Mouse (Mus musculus): Measurements from ENCODE around the gene Sdc1. TPM values are rescaled to one million over a fixed set of nuclear protein-coding genes. Genes with fewer than 3 reads are reported as not detected.

Sdc1 gene
- under 1 TPM; 0.10 to 0.21 TPM for polyA plus RNA-seq (2017; shearing (Covaris generic))

GRCm38 (mm10) chr12:8770946-8771843, at the start of gene Sdc1:
TSS of gene Sdc1 (plus strand) at chr12:8771323.

Other genes with a start within 250 kb of the Sdc1 start
- not detected for gene Slc7a15, start 172.3 kb upstream of the Sdc1 start, polyA plus RNA-seq (2017; shearing (Covaris generic))
- gene Pum2, start 97.2 kb upstream of the Sdc1 start, polyA plus RNA-seq (2017; shearing (Covaris generic)), result 10 to 100 TPM; 13.1 to 13.3 TPM
- gene Laptm4a, start 150.3 kb downstream of the Sdc1 start, polyA plus RNA-seq (2017; shearing (Covaris generic)), result 100 to 1,000 TPM; 130 to 145 TPM
- gene Matn3, start 176.6 kb downstream of the Sdc1 start, polyA plus RNA-seq (2017; shearing (Covaris generic)), result under 1 TPM in 1 of 2 experiments, not detected in 1; 0.07 TPM
- 1 to 10 TPM; 1.2 to 3.2 TPM for gene Wdr35, start 202.6 kb downstream of the Sdc1 start, polyA plus RNA-seq (2017; shearing (Covaris generic))

All from activated CD4-positive, CD25-positive, alpha-beta regulatory T cell (primary cell).